28 mouse cellular contexts compared by ENCODE assay signal in genomic region chr13:98710655-98711054, GRCm38 (mm10). TPM values are rescaled to one million over a fixed set of nuclear protein-coding genes. Genes with fewer than 3 reads are reported as not detected.
DNase-seq lines count a peak whose midpoint lies in the region; ATAC-seq lines count a peak whose summit lies in the region.
"Had no signal": no experiment of that assay in that cellular context is flagged by ENCODE, and none has a peak within 500 bp of the region (broad histone marks: within the 10 kb centered on the region; RNA-seq: fewer than 3 reads in every experiment).

No protein-coding gene starts in this region.

- no peaks in the 10 kb centered on the region for H3K4me1 ChIP-seq in intestine, embryonic 14.5 days (replicated peaks; ENCODE audit: control insufficient read depth, insufficient read depth, low read length)
- H3K4me1 ChIP-seq in intestine, embryonic 15.5 days (replicated peaks), result no peaks in the 10 kb centered on the region
- H3K4me1 ChIP-seq in lung, embryonic 16.5 days (replicated peaks; ENCODE audit: control insufficient read depth, insufficient read depth, low read length), result peaks cover 5% of the 10 kb centered on the region
- H3K4me1 ChIP-seq: embryonic facial prominence, embryonic 12.5 days; embryonic facial prominence, embryonic 15.5 days; heart, embryonic 12.5 days; heart, embryonic 15.5 days; hindbrain, embryonic 10.5 days; hindbrain, embryonic 13.5 days had no signal

- no peak overlapping the region for H3K4me3 ChIP-seq in intestine, embryonic 14.5 days (ENCODE audit: low read depth, low read length)
- no peak overlapping the region for H3K4me3 ChIP-seq in intestine, embryonic 15.5 days (replicated peaks)
- no peak overlapping the region for H3K4me3 ChIP-seq in lung, embryonic 16.5 days (ENCODE audit: low read length)
- H3K4me3 ChIP-seq: embryonic facial prominence, embryonic 12.5 days; embryonic facial prominence, embryonic 15.5 days; gastrocnemius, adult 2 months; heart, adult 2 months; heart, embryonic 12.5 days; heart, embryonic 15.5 days; hindbrain, embryonic 10.5 days; hindbrain, embryonic 13.5 days had no signal

- H3K4me2 ChIP-seq in intestine, embryonic 14.5 days (ENCODE audit: low read length), result no peak overlapping the region
- H3K4me2 ChIP-seq in intestine, embryonic 15.5 days (replicated peaks), result no peak overlapping the region
- no peak overlapping the region for H3K4me2 ChIP-seq in lung, embryonic 16.5 days (ENCODE audit: low read depth, low read length)
- H3K4me2 ChIP-seq: embryonic facial prominence, embryonic 12.5 days; embryonic facial prominence, embryonic 15.5 days; heart, embryonic 12.5 days; heart, embryonic 15.5 days; hindbrain, embryonic 13.5 days had no signal

- H3K27ac ChIP-seq in intestine, embryonic 14.5 days (ENCODE audit: low read depth), result no peak overlapping the region
- no peak overlapping the region for H3K27ac ChIP-seq in intestine, embryonic 15.5 days
- H3K27ac ChIP-seq in lung, embryonic 16.5 days (ENCODE audit: low read length), result peak overlapping the region; percentile 65
- H3K27ac ChIP-seq: embryonic facial prominence, embryonic 12.5 days; embryonic facial prominence, embryonic 15.5 days; gastrocnemius, adult 2 months; heart, adult 2 months; heart, embryonic 15.5 days; hindbrain, embryonic 10.5 days; hindbrain, embryonic 13.5 days had no signal

- peak; percentile 37 for DNase-seq in intestine, embryonic 14.5 days (ENCODE audit: low spot score)
- DNase-seq in lung, adult 18-20 months, result no peak
- DNase-seq in testis, postnatal 10 days (ENCODE audit: low spot score), result peak; percentile 18
- no peak for DNase-seq in testis, postnatal 14 days (ENCODE audit: low spot score)
- DNase-seq: adrenal gland, adult 2 months; adrenal gland, postnatal 14 days; cerebellum, adult 11 months; cerebellum, adult 2 months; cerebellum, adult 9-11 months; cerebellum, postnatal 25 days; forebrain, postnatal 0 days; gastrocnemius, adult 2 months; gastrocnemius, postnatal 14 days; heart, adult 2 months; heart, postnatal 10 days; heart, postnatal 36 days had no signal

- H3K36me3 ChIP-seq in intestine, embryonic 14.5 days (ENCODE audit: control insufficient read depth, insufficient read depth, low read length), result no peaks in the 10 kb centered on the region
- H3K36me3 ChIP-seq in intestine, embryonic 15.5 days, result no peaks in the 10 kb centered on the region
- H3K36me3 ChIP-seq in lung, embryonic 16.5 days (ENCODE audit: control insufficient read depth, insufficient read depth, low read length), result no peaks in the 10 kb centered on the region
- H3K36me3 ChIP-seq: embryonic facial prominence, embryonic 12.5 days; embryonic facial prominence, embryonic 15.5 days; heart, embryonic 12.5 days; heart, embryonic 15.5 days; hindbrain, embryonic 10.5 days had no signal

- no peaks in the 10 kb centered on the region for H3K27me3 ChIP-seq in intestine, embryonic 14.5 days (replicated peaks; ENCODE audit: control insufficient read depth, insufficient read depth, low read length)
- no peaks in the 10 kb centered on the region for H3K27me3 ChIP-seq in intestine, embryonic 15.5 days (replicated peaks)
- H3K27me3 ChIP-seq in lung, embryonic 16.5 days (ENCODE audit: control insufficient read depth, insufficient read depth, low read depth, low read length), result no peaks in the 10 kb centered on the region
- H3K27me3 ChIP-seq: embryonic facial prominence, embryonic 12.5 days; embryonic facial prominence, embryonic 15.5 days; heart, embryonic 12.5 days; heart, embryonic 15.5 days; hindbrain, embryonic 13.5 days had no signal

- H3K9ac ChIP-seq in intestine, embryonic 14.5 days (ENCODE audit: low read length), result no peak overlapping the region
- H3K9ac ChIP-seq in intestine, embryonic 15.5 days, result no peak overlapping the region
- H3K9ac ChIP-seq in lung, embryonic 16.5 days (ENCODE audit: low read length), result no peak overlapping the region
- H3K9ac ChIP-seq: embryonic facial prominence, embryonic 12.5 days; embryonic facial prominence, embryonic 15.5 days; forebrain, postnatal 0 days; heart, embryonic 12.5 days; heart, embryonic 15.5 days; hindbrain, embryonic 13.5 days had no signal

- no peak for ATAC-seq in intestine, embryonic 14.5 days (replicated peaks; ENCODE audit: low FRiP score, low TSS enrichment, low read depth)
- ATAC-seq in intestine, embryonic 15.5 days, result no peak
- peak; percentile 53 for ATAC-seq in lung, embryonic 16.5 days (ENCODE audit: low read depth)
- ATAC-seq: CD4-positive, CD25-positive, alpha-beta regulatory T cell, adult 4 months; forebrain, embryonic 14.5 days; forebrain, postnatal 0 days; hindbrain, embryonic 16.5 days had no signal

- WGBS in intestine, embryonic 14.5 days, result 88% methylated on average over 1 of the region's 1 CpGs
- 82% methylated on average over 1 of the region's 1 CpGs for WGBS in intestine, embryonic 15.5 days
- 74% methylated on average over 1 of the region's 1 CpGs for WGBS in lung, embryonic 16.5 days

- no peaks in the 10 kb centered on the region for H3K9me3 ChIP-seq in intestine, embryonic 14.5 days (ENCODE audit: control insufficient read depth, low read length)
- no peaks in the 10 kb centered on the region for H3K9me3 ChIP-seq in intestine, embryonic 15.5 days
- no peaks in the 10 kb centered on the region for H3K9me3 ChIP-seq in lung, embryonic 16.5 days (ENCODE audit: control insufficient read depth, low read length)
- H3K9me3 ChIP-seq: embryonic facial prominence, embryonic 15.5 days; heart, embryonic 15.5 days; hindbrain, embryonic 10.5 days; hindbrain, embryonic 13.5 days had no signal

RNA-seq across cellular contexts. Expression of gene Tmem171, which starts 16.0 kb away (rescaled TPM):
- 18.1 and 19.7 TPM in 2 replicates for polyA plus RNA-seq in intestine, embryonic 14.5 days (2014; fragmentation: Nextera tagmentation; extraction: Ambion mirVana)
- polyA plus RNA-seq in intestine, embryonic 15.5 days (2015; fragmentation: Nextera tagmentation; extraction: Ambion mirVana), result 28.9 and 31.8 TPM in 2 replicates
- polyA plus RNA-seq in lung, embryonic 16.5 days (2015; fragmentation: Nextera tagmentation; extraction: Ambion mirVana), result 24.0 and 27.5 TPM in 2 replicates
- polyA plus RNA-seq: CD4-positive, CD25-positive, alpha-beta regulatory T cell, adult 4 months; cerebellum, adult 2 months; embryonic facial prominence, embryonic 12.5 days; forebrain, embryonic 11.5 days; forebrain, embryonic 14.5 days; forebrain, postnatal 0 days; hindbrain, embryonic 10.5 days; hindbrain, embryonic 13.5 days had no signal

Comparison
In these comparisons a context has a peak if more than half of its experiments do, and no peak if none do; other contexts are left out.
1. DNase-seq: peak in intestine, embryonic 14.5 days (single experiment) and testis, postnatal 10 days (single experiment); none in lung, adult 18-20 months (0 of 2) and testis, postnatal 14 days (single experiment).